Mouse (Mus musculus) neural tube, embryonic 15.5 days (tissue): ENCODE results near the gene Lenep. TPM values are rescaled to one million over a fixed set of nuclear protein-coding genes. Genes with fewer than 3 reads are reported as not detected.

Experiments used
- ATAC-seq: fragments of 200-750 bp; cut with Nextera tagmentation; 2 replicates; pipeline ENCODE4 v1.8.0; 2017; ENCODE audit warnings: mild to moderate bottlenecking, moderate TSS enrichment, moderate library complexity; ENCODE audit not compliant: low FRiP score
- H3K27ac ChIP-seq: fragments of 300-500 bp; sonication (generic); replicated peaks from 2 replicates; pipeline ENCODE4 v1.5.1; 2015; ENCODE audit warnings: mild to moderate bottlenecking, inconsistent platforms
- H3K27me3 ChIP-seq: fragments of 300-500 bp; sonication (generic); replicated peaks from 2 replicates; pipeline ENCODE4 v1.6.1; 2015; ENCODE audit warnings: inconsistent platforms
- H3K36me3 ChIP-seq: fragments of 300-500 bp; sonication (generic); 2 replicates; pipeline ENCODE4 v1.6.1; 2015; ENCODE audit warnings: inconsistent platforms
- H3K4me1 ChIP-seq: fragments of 300-500 bp; sonication (generic); 2 replicates; pipeline ENCODE4 v1.6.1; 2015; ENCODE audit warnings: inconsistent platforms
- H3K4me2 ChIP-seq: fragments of 300-500 bp; sonication (generic); 2 replicates; pipeline ENCODE4 v1.6.1; 2015; ENCODE audit warnings: inconsistent platforms, mild to moderate bottlenecking, moderate library complexity
- H3K4me3 ChIP-seq: fragments of 300-500 bp; sonication (generic); replicated peaks from 2 replicates; pipeline ENCODE4 v1.5.1; 2015; ENCODE audit warnings: mild to moderate bottlenecking, inconsistent platforms
- H3K9ac ChIP-seq: fragments of 300-500 bp; sonication (generic); replicated peaks from 2 replicates; pipeline ENCODE4 v1.6.1; 2015; ENCODE audit warnings: mild to moderate bottlenecking, inconsistent platforms
- H3K9me3 ChIP-seq: fragments of 300-500 bp; sonication (generic); replicated peaks from 2 replicates; pipeline ENCODE4 v1.6.1; 2016; ENCODE audit warnings: inconsistent platforms
- WGBS: fragments of 180-500 bp; shearing (Covaris S2); methylation state at CpG from one replicate; pipeline ENCODE4 v1.1.7; 2015; ENCODE audit warnings: mixed read lengths; 5-methylcytosine and 5-hydroxymethylcytosine counted together
- polyA plus RNA-seq: library from polyadenylated mRNA; unstranded; fragments of >200 nt; fragmentation: Nextera tagmentation; extraction: Ambion mirVana; gene quantifications from 2 replicates; pipeline ENCODE4 v1.2.1, GENCODE M21; 2015

Lenep gene
- polyA plus RNA-seq, 1 experiment from 2014 or later: 2.1 TPM

DNA sequence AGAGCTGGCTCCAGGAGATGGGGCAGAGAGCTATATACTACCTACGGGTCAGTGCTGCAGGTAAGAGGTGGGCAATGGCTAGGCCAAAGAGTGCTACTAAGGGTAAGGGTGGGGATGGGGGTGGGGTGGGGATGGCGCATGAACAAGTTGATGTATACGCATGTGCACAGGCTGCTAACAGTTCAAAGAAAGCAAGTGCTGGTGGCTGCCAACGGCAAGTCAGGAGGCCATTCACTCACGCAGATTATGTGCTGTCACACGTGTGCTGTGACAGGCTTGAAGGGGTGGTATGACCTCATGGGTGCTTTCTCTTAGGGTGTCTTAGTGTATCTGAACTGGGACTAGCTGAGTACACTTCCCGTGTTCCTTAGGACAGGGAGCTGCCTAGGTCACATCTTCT is 1.3 kb downstream of the Lenep start:
- Histone ChIP-seq H3K9ac (no peak overlapping the region), H3K27ac (no peak overlapping the region), H3K4me1 (peaks cover 4% of the 10 kb centered on the region; the same call in 1 of the 2 replicates), H3K36me3 (peaks cover 45% of the 10 kb centered on the region), H3K4me2 (no peak overlapping the region), H3K9me3 (no peaks in the 10 kb centered on the region), H3K27me3 (peaks cover 8% of the 10 kb centered on the region; the same call in 1 of the 2 replicates), H3K4me3 (no peak overlapping the region)
- WGBS: 91% methylated on average over 7 of the region's 7 CpGs
- no peak for ATAC-seq

DNA sequence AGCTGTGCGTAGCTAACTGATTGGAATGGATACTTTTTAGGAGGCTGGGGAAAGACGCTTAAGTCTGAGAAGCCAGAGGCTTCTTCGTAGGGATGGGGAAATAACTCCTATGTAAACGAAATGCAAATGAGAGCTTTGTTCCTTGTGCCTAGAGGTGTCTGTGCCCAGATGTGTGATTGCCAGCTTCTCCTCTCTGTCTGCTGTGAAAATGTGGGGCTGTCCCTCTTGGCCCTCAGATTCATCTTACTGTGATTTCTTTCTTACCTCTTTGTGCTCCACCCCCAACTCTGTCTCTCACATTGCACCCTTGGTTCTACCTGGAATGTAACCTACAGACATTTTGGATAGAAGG is 6.0 kb downstream of the Lenep start:
- H3K27me3 ChIP-seq: peaks cover 30% of the 10 kb centered on the region
- peaks cover 50% of the 10 kb centered on the region for H3K4me1 ChIP-seq
- H3K4me2 ChIP-seq: peak overlapping the region; percentile 97
- H3K36me3 ChIP-seq: peaks cover 10% of the 10 kb centered on the region
- WGBS: under 1% methylated on average over 4 of the region's 4 CpGs
- H3K9me3 ChIP-seq: no peaks in the 10 kb centered on the region
- H3K27ac ChIP-seq: no peak overlapping the region
- ATAC-seq: no peak
- peak overlapping the region; percentile 48; the same call in 1 of the 2 replicates for H3K4me3 ChIP-seq
- H3K9ac ChIP-seq: no peak overlapping the region

DNA sequence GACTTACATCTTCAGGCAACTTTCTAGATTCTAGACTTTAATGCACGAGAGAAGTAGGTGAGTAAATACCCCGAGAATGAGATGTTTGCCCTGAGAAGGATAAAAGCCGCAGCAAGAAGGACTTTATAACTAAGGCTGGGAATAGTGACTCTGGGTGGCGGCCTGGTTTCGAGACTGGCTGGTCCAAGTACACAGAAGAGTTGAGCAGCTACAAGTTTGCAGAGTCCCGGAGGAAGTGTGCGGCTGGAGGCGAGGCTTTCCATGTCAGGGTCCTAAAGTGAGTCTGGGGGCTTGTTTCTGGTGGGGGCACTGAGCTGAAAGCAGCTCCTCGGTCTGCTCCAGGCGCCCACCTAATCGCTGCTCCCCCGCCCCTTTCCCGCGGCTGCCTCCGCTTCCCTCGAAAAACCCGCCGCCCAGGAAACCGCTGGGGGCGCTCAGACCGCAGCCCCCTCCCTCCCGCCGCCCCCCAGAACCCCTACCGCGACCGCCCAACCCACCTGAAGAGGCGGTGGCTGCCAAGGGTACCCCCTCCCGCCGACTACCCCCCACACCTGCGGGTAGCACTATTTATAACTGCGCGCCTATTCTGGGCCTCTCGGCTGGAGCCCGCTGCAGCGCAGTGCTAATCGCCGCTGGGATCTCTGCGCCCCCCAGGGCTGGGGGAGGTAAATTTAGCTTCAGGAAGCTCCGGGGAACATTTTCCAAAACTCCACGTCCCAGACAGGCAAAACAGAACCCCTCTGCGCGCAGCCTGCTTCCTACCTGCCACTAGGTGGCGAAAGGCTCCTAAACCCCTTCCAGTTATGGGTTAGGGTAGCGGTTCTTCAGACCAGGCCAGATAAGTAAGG is 6.6 kb downstream of the Lenep start:
- H3K36me3 ChIP-seq: peaks cover 4% of the 10 kb centered on the region
- H3K4me1 ChIP-seq: peaks cover 56% of the 10 kb centered on the region
- H3K4me3 ChIP-seq: peak overlapping the region; percentile 48
- ATAC-seq: no peak
- no peaks in the 10 kb centered on the region for H3K9me3 ChIP-seq
- no peak overlapping the region for H3K27ac ChIP-seq
- H3K27me3 ChIP-seq: peaks cover 30% of the 10 kb centered on the region
- under 1% methylated on average over 44 of the region's 44 CpGs for WGBS
- peak overlapping the region; percentile 97 for H3K4me2 ChIP-seq
- peak overlapping the region; percentile 47 for H3K9ac ChIP-seq

DNA sequence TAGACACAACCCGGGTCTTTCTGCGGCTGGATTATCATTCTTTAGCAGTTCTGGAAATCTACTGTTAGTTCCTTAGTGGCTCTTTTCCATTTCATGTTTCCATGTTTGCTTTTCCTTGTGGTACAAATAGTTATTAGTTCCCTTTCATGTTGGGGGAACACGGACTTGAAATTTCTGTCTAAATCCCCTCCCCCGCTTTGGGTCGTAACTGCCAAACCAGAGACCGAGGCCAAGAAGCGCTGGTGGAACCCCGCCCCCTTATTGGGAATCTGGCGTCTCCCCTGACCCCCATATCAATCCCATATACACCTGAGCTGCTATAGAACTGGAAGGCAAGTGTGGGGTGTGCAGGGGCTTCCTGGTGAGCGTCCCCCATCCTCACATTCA is 7.2 kb downstream of the Lenep start:
- peak overlapping the region; percentile 97 for H3K4me2 ChIP-seq
- no peaks in the 10 kb centered on the region for H3K9me3 ChIP-seq
- WGBS: 3% methylated on average over 10 of the region's 10 CpGs
- H3K4me3 ChIP-seq: peak overlapping the region; percentile 48
- no peak for ATAC-seq
- H3K36me3 ChIP-seq: peaks cover 2% of the 10 kb centered on the region; the same call in 1 of the 2 replicates
- H3K27me3 ChIP-seq: peaks cover 30% of the 10 kb centered on the region
- H3K9ac ChIP-seq: peak overlapping the region; percentile 47; the same call in 1 of the 2 replicates
- H3K4me1 ChIP-seq: peaks cover 60% of the 10 kb centered on the region
- H3K27ac ChIP-seq: peak overlapping the region; percentile 78

DNA sequence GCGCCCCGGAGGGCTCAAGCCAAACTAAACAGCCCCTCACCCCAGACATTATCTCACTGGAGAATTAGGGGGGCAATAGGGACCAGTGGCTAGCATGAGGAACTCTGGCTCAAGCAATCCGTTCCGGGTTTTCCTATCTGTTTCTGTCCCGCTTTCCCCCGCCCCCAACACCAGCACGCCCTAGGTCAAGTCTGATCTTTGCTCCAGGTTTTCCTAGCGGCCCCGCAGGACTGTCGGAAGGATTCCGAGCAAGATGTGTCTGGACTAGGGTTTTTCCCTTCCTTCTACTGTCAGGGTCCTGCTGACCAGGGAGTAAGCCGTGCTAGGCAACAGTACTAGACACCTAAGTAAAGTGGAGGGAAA is 7.7 kb downstream of the Lenep start:
- Histone ChIP-seq H3K4me2 (peak overlapping the region; percentile 97), H3K36me3 (no peaks in the 10 kb centered on the region; the same call in 1 of the 2 replicates), H3K4me3 (peak overlapping the region; percentile 48), H3K4me1 (peaks cover 65% of the 10 kb centered on the region), H3K27me3 (peaks cover 30% of the 10 kb centered on the region), H3K27ac (peak overlapping the region; percentile 78), H3K9ac (peak overlapping the region; percentile 36; the same call in 1 of the 2 replicates), H3K9me3 (no peaks in the 10 kb centered on the region)
- ATAC-seq: no peak
- WGBS: 0% methylated on average over 12 of the region's 12 CpGs

DNA sequence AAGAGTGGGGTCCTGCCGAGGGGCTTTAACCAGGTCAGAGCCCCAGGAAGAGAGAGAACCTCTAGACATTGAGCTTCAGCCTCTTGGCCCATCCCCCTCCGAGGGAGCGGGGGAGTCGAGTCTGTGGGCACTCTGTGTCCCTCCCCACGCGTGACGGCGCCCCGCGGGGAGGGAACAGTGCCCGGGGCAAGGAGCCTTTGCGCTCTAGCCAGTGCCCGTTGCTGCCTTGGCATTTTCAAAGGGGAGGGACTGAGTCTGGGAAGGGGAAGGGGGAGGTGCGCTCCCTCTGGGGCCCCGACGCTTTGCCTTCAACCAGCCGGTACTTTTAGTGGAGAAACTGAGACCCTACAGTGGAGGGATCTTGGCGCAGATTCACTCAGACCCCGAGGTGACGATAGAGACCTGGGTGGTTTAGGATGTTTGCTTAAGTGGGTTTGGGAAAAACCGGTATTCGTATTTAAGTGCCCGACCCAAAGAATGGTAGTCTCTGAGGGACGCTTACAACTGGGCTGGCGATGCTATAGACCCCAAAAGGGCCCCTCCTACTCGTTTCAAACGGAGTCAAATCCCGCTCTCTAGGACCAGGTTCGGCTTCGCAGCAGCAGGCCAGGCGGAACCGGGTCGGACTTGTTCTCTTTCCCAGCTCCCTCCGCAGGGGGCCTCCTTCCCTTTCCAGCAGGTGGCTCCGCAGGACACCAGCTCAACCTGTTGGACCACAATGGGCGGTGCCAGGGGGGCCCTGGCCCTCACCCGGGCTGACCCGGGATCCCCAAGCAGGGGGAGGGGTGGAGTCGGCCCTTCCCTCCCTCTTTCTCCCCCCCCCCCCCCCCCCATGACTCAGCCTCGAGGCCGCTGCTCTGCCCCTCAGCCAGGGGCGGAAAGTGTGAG is 8.3 kb downstream of the Lenep start, which contains the start of gene Zbtb7b:
Gene Zbtb7b (minus strand): TSS at position 771 of the 888 bp plus-strand sequence.
- Histone ChIP-seq H3K27me3 (peaks cover 30% of the 10 kb centered on the region), H3K27ac (peak within 1 kb of the TSS; percentile 78), H3K4me1 (peaks cover 65% of the 10 kb centered on the region), H3K36me3 (no peaks in the 10 kb centered on the region; the same call in 1 of the 2 replicates), H3K9me3 (no peaks in the 10 kb centered on the region), H3K4me3 (peak within 1 kb of the TSS; percentile 48), H3K9ac (peak within 1 kb of the TSS; percentile 47), H3K4me2 (peak within 1 kb of the TSS; percentile 97)
- WGBS: under 1% methylated on average over 39 of the region's 42 CpGs
- ATAC-seq: peak; percentile 40

DNA sequence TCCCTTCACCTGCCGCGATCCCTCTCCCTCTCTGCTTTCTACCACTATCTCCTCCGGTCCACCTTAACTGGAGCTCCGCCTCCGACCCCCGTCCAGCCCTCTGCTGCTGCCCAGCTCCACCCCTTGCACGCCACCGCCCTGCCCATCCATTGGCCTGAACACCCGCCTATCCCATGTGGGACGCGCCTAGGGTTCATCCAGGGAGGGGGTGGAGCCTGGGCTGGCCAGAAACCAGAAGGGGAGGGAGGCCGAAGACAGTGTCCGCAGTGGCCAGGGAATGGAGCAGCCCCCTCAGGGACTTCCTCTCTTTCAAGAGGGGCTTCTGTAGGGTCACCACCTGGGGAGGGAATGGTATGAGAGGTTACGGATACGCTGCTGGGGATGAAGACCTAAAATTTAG is 9.0 kb downstream of the Lenep start:
- 0% methylated on average over 15 of the region's 15 CpGs for WGBS
- peak; percentile 88 for ATAC-seq
- H3K27ac ChIP-seq: peak overlapping the region; percentile 78

DNA sequence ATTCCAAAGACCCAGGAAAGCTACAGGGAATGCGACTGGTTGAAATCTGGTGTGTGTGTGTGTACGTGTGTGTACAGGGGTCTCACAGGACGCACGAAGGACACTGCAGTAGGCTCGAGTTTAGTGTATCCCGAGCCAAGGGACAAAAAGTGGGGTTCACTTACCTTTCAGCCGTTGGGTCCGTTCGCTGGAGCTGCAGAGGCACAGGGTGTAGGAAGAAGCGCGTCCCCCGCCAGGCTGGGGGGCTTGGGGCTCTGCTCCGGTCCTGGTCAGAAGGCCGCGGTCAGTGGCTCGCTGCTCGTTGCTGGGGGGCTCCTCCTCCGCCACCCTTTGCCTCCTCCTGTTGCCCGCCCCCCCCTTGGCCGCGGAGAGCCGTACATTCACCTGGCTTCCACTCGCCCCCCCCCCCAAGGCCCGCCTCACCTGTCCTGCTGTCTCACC is 9.7 kb downstream of the Lenep start:
- Histone ChIP-seq H3K36me3 (no peaks in the 10 kb centered on the region), H3K27ac (no peak overlapping the region), H3K4me1 (peaks cover 65% of the 10 kb centered on the region), H3K9ac (peak overlapping the region; percentile 36; the same call in 1 of the 2 replicates), H3K9me3 (no peaks in the 10 kb centered on the region), H3K4me3 (peak overlapping the region; percentile 48), H3K27me3 (peaks cover 28% of the 10 kb centered on the region), H3K4me2 (peak overlapping the region; percentile 97)
- no peak for ATAC-seq
- under 1% methylated on average over 21 of the region's 24 CpGs for WGBS

More for the DNA sequence above, 9.0 kb downstream of the Lenep start:
- Histone ChIP-seq H3K27me3 (peaks cover 30% of the 10 kb centered on the region), H3K4me2 (peak overlapping the region; percentile 97), H3K9ac (peak overlapping the region; percentile 35), H3K4me3 (peak overlapping the region; percentile 48), H3K9me3 (no peaks in the 10 kb centered on the region), H3K36me3 (no peaks in the 10 kb centered on the region), H3K4me1 (peaks cover 65% of the 10 kb centered on the region)

DNA sequence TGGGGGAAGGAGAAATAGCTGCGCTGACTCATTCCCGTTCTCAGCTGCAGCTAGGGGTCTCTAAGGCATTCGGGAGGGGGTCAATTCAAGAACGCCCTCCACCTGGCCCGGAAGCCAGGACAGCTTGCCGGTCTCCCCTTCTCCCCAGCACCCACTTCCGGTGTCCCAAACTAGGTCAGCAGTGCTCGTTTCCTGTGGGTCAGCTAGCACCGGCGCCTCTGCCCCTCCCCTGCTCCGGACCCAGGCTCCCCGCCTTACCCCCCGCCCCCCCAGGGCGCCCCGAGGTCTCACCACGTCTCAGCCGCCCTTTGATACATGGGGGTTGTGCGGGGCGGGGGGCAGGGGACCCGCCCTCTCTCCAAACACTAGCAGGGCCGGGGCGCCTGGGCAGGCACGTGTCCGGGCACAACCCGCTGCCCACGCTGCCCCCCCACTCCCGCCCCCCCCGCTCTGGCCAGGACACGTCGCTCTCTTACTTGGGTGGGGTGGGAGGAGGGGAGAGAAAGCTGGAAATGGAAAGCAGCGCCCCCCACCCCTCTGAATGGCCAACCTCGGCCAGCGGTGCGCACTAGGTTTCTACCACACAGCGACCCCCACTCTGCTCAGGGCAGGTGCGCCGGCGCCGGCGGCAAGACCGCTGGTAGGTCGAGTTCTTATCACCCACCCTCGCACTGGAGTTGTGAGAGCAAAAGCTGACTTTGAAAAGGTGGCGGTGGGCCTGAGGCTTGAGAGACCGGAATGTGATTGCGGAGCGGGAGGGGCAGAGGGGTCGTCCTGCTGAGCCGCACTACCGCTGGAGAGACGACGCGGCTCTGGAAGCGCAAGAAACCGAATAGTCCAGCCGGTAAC is 10.7 kb downstream of the Lenep start:
- Histone ChIP-seq H3K36me3 (no peaks in the 10 kb centered on the region), H3K4me2 (peak overlapping the region; percentile 97), H3K9me3 (no peaks in the 10 kb centered on the region), H3K4me3 (peak overlapping the region; percentile 48), H3K27ac (no peak overlapping the region), H3K9ac (peak overlapping the region; percentile 52), H3K4me1 (peaks cover 71% of the 10 kb centered on the region), H3K27me3 (peaks cover 26% of the 10 kb centered on the region)
- no peak for ATAC-seq
- WGBS: under 1% methylated on average over 51 of the region's 56 CpGs

DNA sequence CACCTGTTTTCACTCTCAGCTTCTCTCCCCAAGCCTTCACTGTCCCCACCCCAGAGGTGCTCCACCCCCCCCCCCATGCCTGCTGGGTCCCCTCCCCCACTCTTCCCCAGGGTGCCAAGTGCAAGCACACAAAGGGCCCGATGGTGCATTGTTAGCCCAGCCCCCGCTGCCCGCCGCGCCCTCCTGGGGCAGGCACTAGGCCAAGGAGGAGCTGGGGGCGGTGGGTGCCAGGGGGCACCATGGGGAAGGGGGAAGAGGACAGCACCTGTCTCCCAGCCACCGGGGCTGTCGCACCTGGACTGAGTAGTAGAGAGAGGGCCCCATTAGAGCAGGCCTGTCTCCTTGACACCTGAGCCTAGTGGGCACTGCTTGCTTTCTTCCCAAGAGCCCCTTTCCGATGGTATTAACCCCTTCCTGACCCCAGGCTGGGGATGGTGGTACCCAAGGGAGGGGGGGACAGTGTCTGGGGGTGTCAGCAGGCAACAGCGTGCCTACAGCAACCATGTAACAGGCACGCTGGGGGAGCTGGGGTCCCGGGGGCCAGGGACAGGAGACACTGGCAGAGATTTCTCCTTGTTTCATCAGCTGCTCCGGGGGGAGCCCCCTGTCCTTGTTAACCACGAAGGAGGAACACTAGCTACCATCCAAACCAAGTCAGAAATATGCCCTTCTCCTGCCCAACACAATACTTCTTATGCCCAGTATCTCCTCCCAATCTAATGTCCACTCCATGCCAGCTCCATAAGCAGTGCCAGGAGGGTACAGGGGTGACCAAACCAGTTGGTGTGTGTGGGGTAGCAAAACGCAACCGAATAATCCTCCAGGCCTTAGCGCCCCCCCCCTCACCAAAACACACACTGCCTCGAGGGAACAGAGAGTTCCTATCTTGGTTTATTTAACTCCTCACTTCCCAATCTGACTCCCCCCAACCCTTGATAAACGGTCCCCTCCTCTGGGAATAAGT is 11.6 kb downstream of the Lenep start:
- peak overlapping the region; percentile 97 for H3K4me2 ChIP-seq
- H3K27me3 ChIP-seq: peaks cover 19% of the 10 kb centered on the region
- H3K9me3 ChIP-seq: no peaks in the 10 kb centered on the region
- peak overlapping the region; percentile 52 for H3K9ac ChIP-seq
- no peak overlapping the region for H3K27ac ChIP-seq
- 13% methylated on average over 18 of the region's 19 CpGs for WGBS
- H3K36me3 ChIP-seq: no peaks in the 10 kb centered on the region
- ATAC-seq: no peak
- H3K4me1 ChIP-seq: peaks cover 63% of the 10 kb centered on the region
- peak overlapping the region; percentile 48 for H3K4me3 ChIP-seq
